Mouse (Mus musculus) megakaryocyte, adult 5-6 weeks (primary cell): ENCODE results near the gene Gm15319. TPM values are rescaled to one million over a fixed set of nuclear protein-coding genes. Genes with fewer than 3 reads are reported as not detected.
"Not testable (repeated sequence)": the region's sequence is repeated elsewhere in the genome, so short reads cannot be mapped to it uniquely, and the experiment has no call there.

Experiments
- ATAC-seq: 2 replicates; pipeline ENCODE4 v1.8.0; 2016; ENCODE audit warnings: mild to moderate bottlenecking, inconsistent platforms; ENCODE audit not compliant: poor library complexity, severe bottlenecking
- total RNA-seq, 2 experiments: library from RNA; stranded (forward) in 1 of 2; stranded (reverse) in 1 of 2; fragments of 153-499, 151-499 nt in 1 of 2; fragments of 221-1000, 200-1000 nt in 1 of 2; gene quantifications; 2 replicates each; pipeline versions ENCODE4 v1.2.3 to v1.2.4; 2015 to 2017

Gene Gm15319
- total RNA-seq, 2 experiments from 2014 or later: not detected

- not testable (repeated sequence) for ATAC-seq
These were observed 65.0 kb downstream of the Gm15319 start for GRCm38 (mm10) chr8:20297939-20298505.

- ATAC-seq: peak; percentile 100
These were observed 66.0 kb downstream of the Gm15319 start for GRCm38 (mm10) chr8:20296803-20297702.

- ATAC-seq: not testable (repeated sequence)
These were observed 67.1 kb downstream of the Gm15319 start for GRCm38 (mm10) chr8:20295881-20296280.

DNA sequence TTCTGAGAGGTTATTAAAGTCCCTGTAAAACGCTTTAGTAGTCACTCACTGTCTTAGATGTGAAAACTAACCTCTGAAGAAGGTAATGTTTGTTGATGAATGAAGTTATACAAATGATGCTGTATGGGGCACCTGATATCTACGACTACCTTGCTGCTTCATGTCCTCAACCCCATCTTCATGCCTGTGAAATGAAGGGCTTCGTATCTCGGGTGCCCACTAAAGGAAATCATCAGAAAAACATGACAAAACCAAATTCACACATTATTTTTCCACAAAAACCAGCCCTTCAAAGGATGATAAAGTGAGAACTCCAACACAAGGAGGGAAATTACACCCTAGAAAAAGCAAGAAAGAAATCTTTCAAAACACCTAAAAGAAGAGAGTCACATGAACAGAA is 68.2 kb downstream of the Gm15319 start:
- not testable (repeated sequence) for ATAC-seq

DNA sequence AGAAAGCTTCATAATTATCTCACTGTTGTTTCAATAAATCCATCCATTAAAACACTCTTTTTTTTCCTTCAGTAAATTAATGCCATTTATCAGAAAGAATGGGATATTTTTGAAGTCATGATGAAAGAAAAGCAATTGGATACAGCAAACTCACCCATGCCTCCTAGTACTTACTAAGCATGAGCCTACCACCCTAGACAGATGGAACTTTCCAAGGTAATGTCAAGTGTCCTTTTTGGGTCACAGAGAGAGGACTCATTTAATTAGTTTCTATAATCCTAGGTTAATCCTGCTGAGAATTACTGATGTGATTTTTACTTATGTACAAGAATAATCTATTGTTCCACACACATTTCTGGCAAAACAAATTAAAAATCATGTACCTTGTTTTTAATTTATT is 69.0 kb downstream of the Gm15319 start:
- not testable (repeated sequence) for ATAC-seq

DNA sequence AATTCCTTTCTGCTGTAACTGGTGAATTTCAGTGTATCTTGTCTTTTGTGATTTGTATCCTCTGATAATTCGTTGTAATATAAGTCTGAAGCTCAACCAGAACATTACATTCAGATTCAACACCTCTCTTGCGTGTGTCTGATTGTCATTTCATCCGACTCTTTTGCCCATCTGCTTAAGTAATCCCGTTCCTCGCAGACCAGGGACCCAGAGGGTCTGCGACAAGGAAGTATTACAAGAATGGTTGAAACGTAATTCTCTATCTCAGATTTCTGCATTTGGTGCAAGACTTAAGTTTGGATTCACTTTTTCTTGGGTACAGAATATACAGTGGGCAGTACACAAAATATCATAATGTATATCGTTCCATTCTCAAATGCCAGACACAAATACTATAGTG is 73.0 kb downstream of the Gm15319 start:
- ATAC-seq: not testable (repeated sequence)

DNA sequence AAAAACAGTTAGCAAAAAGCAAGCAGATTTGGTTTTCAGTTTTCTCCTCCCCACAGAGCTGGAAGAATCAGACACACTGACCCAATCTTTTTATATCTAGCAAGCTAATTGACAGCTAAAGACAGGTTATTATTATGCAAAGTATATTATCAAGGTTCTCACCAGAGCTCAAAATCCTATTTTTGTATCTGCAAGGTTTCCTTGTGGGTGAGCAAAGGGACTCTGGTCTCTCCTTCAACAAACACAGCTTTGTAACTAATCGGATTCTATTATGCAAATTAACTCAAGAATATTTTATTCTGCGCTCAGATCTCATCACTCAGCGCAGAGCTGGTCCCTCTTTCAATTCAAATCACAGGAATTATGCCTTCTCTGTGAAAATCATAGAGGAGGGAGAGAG is 74.1 kb downstream of the Gm15319 start:
- not testable (repeated sequence) for ATAC-seq

DNA sequence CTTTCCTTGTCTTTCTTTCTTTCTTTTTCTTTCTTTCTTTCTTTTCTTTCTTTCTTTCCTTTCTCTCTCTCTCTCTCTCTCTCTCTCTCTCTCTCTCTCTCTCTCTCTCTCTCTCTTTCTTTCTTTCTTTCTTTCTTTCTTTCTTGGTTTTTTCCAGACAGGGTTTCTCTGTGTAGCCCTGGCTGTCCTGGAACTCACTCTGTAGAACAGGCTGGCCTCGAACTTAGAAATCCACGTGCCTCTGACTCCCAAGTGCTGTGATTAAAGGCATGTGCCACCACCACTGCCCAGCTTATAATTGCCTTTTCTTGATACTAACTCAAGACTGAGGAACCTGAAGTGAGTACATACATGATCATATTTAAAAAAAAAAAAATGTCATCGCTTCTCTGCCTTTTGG is 75.3 kb downstream of the Gm15319 start:
- not testable (repeated sequence) for ATAC-seq
